Mouse (Mus musculus) kidney, postnatal 4 days (tissue): ENCODE results near the gene Shc1.
A peak's percentile ranks its signal among the peaks of the same experiment; 100 is the strongest.

ENCODE experiments used
- DNase-seq, 2 experiments: peaks; one replicate each; pipeline ENCODE4 v3.0.0; 2021; ENCODE audit warnings: mixed read lengths in 2 of 2

Gene Shc1

DNA sequence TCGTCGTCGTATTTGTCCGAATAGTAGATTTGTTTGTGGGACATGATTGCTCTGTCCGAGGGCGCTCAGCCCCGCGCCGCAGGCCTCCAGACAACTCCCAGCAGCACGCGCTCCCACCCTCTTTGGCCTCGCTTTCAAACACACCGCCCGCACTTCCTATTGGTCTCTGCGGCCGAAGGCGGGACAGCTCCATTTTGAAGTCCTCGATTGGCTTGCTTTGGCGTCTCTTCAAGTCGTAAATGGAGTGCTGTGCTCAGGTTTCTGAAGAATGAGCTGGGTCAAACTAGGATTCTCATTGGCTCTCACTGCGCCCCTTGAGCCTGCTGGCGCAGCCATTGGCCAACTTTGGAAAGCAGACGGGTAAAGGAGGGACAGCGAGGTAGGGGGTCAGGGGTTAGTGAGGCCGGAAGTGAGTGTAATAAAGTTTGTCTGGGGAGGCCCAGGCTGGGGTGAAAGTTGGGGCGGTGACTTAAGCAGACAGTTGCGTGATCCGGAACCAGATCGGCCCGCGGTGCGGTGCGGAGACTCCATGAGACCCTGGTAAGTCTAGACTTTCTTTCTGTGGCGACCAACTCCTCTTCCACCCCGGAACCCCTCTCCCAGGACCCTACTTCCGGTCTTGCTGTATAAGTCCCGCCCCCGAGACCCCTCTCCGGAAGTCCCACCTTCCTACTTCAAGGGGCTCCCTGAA, at the start of gene Shc1, which contains the start of gene Cks1b:
TSS of gene Shc1 (plus strand) at position 274 of the 691 bp plus-strand sequence.
TSS of gene Cks1b (minus strand) at position 214 of the 691 bp plus-strand sequence.
- DNase-seq, result peak; percentile 94 to 96

DNA sequence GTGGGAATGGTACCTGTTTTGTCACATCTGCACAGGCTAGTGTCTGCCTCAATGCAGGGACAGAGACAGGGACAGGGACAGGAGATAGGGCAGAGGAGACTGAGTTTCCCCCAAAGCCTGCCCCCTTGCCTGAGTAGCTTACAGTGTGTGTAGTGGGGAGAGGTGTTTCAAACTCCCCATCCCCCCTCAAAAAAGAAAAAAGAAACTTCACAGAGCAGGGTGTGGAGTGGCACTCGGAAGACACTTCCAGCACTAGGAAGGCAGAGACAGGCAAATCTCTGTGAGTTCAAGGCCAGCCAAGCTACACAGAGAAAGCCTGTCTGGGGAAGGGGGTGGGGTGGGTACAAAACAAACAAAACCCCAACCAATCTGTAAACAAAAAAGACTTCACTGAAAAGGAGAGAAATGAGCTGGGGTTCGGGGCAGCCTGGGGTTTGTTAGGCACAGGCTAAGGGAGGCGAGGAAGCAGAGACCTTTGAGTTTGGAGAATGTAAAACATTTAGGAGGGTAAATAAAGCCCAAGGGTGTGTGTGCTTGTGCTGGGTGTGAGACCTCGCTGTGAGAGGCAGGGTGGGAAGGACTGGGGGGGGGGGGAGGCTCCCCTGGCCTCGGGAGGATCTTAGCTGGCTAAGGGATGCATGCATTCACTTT, 44.5 kb upstream of the Shc1 start:
- no peak for DNase-seq

GRCm38 (mm10) chr3:89377831-89378230, 40.4 kb upstream of the Shc1 start:
- DNase-seq, result no peak

GRCm38 (mm10) chr3:89378394-89379067, 39.7 kb upstream of the Shc1 start:
- peak; percentile 83 to 90 for DNase-seq

GRCm38 (mm10) chr3:89379388-89380131, 38.7 kb upstream of the Shc1 start:
- no peak for DNase-seq

- no peak for DNase-seq
These were observed 38.0 kb upstream of the Shc1 start for GRCm38 (mm10) chr3:89380291-89380690.

DNA sequence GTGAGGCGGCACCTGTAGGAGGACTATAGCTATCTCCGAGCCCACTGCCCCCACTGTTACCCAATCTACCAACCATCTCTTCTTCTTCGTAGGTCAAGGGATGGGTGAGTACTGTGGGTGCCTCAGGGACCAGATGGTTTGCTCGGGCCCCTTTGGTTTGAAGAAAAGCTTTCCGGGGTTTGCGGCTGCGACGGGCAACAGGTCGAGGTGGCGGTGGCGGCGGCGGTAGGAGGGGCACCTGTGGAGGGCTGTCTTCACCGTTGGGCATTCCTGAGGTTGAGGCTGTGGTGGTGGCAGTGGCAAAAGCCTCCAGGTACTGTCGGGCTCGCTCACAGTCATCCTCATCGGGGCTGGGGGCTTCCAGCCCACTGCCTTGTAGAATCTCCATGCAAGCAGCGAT, 37.5 kb upstream of the Shc1 start:
- no peak for DNase-seq

DNA sequence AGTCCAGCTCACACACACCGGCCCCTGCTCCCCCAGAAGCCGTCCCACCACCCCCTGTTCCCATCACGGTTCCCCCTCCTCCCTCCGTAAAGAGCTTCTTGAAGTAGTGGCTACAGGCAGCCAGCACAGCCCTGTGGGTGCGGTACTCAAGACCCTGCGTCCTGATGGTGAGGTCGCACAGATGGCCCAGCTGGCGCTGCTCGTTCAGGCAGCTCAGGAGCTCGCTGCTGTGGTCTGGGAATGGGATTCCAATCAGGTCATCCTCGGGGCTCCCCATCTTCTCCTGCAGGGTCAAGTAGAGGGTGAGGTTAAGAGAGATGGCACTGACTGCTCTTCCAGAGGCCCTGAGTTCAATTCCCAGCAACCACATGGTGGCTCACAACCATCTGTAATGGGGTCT, 37.0 kb upstream of the Shc1 start:
- no peak for DNase-seq

GRCm38 (mm10) chr3:89382033-89382882, 36.0 kb upstream of the Shc1 start:
- DNase-seq, result no peak

- DNase-seq, result no peak
These were observed 35.3 kb upstream of the Shc1 start for GRCm38 (mm10) chr3:89382950-89383349.

DNA sequence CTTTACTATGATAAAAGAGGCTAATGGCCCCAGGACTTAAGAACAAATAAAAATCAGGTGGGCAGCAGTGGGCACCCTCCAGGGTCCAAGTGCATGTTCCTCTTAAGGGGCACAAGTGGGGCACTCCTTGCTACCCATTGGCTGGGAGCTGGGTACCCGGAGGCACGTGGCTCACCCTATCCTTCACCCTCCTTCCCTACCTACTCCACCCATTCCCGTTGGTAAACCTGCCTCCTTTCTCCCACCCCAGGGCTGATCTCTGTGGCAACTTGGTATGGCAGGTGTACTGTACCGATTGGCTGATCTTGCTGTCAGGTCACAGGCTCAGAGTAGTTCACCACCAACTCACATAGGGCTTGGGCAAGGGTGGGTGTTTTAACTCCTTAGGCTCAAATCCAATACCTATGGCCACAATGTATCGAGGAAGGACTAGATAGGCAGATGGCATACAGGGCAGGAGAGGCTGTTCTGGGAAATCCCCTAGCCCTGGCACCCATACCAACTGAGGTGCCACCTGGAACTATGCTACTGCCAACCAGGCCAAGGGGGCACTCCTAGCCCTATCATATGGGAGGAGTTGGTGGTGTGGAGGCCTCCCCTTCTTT, 34.5 kb upstream of the Shc1 start:
- no peak for DNase-seq

- DNase-seq, result no peak
These were observed 33.7 kb upstream of the Shc1 start for GRCm38 (mm10) chr3:89384331-89385076.

GRCm38 (mm10) chr3:89385451-89385850, 32.8 kb upstream of the Shc1 start:
- no peak for DNase-seq

- DNase-seq, result peak in 1 of 2 experiments; percentile 45
These were observed 31.5 kb upstream of the Shc1 start for GRCm38 (mm10) chr3:89386438-89387420.

DNA sequence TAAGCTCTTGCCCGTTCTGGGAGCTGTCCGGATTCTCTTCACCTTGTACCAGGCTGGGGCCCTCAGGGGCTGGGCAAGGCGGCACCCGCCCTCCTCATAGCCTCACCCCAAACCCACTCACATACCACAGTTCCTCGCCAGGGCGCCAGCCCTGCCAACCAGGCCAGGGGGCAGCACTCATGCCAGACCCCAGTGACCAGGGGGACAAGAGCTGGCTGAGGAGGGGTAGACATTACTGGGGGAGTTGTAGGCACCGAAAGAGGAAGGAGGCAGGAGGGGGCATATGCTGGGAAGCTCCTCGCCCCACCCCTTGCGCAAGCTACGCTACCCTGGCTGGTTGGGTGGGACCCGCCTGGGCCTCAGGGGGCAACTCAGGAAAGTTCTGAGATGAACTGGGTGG, 30.6 kb upstream of the Shc1 start:
- no peak for DNase-seq

- peak in 1 of 2 experiments; percentile 40 for DNase-seq
These were observed 29.9 kb upstream of the Shc1 start for GRCm38 (mm10) chr3:89388134-89388881.

- DNase-seq, result peak in 1 of 2 experiments; percentile 48
These were observed 29.1 kb upstream of the Shc1 start for GRCm38 (mm10) chr3:89388901-89389740.

GRCm38 (mm10) chr3:89390111-89390515, 28.1 kb upstream of the Shc1 start:
- DNase-seq, result no peak
